Mouse (Mus musculus): ENCODE results near the gene Gm21970. TPM values are rescaled to one million over a fixed set of nuclear protein-coding genes. Genes with fewer than 3 reads are reported as not detected.

Gm21970 gene
- total RNA-seq, 2 experiments from 2014 or later: 0.47 TPM; not detected in 1

DNA sequence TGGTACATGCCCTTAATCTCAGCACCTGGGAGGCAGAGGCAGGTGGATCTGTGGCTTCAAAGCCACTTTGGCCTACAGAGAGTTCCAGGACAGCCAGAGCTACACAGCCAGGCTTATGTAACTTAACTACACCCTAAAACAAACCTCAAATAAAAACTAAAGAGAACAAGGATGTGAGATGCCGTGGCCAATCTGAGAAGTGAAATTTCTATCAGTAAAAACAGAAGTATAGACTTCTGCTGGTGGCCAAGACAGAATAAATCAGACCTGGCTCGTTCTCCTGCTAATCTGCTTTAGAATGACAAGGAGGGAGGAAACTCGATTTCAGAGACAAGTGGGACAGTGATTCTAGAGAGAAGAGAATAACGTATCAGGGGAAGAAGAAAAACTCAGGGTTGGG lies 64.3 kb downstream of the Gm21970 start:
- no peak for DNase-seq
- intact Hi-C loops (cut with DNase I): no loop called here

- DNase-seq: no peak
- intact Hi-C loops (cut with DNase I): no loop called here
Measured at GRCm38 (mm10) chr16:91458301-91458746, 66.8 kb downstream of the Gm21970 start.

DNA sequence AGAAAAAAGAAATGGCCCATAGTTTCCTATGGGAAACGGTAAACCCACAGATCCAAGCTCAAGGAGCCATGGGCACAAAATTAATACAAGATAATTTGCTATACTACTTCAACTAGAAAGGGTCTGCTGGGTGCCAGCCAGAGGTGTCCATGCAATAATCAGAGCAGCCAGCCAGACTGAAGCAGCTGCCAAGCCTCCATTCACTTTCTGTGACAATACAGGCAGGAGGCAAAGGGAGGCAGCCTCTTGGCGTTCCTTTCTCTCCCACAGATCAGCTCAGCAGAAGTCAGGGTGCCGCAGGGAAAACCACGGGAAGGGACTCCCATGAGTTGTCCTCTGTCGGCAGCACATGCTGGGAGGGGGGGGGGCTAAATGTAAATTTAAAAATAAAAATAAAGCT lies 67.5 kb downstream of the Gm21970 start:
- DNase-seq: no peak
- intact Hi-C loops (cut with DNase I): no loop called here

GRCm38 (mm10) chr16:91459396-91459795 lies 67.9 kb downstream of the Gm21970 start:
- no peak for DNase-seq
- intact Hi-C loops (cut with DNase I): no loop called here

DNA sequence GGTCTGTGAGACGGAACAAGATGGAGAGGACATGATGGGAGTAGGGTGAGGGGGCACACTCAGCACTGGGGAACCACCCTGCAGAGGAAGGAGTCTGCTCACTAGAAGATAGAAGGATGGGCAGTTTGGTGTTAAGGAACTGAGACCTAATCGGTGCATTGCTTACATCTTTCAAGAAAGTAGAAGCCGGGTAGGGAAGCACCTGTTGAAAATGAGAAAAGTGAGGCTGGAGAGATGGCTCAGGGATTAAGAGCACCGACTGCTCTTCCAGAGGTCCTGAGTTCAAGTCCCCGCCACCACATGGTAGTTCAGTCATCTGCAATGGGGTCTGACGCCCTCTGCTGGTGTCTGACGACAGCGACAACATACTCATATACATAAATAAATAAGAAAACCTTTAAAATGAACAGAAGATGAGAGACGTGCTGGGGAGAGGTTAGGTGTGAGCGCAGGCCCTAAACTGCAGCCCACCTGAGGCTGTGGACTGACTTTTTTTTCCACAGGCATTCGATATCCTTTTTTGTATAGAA lies 68.4 kb downstream of the Gm21970 start:
- intact Hi-C loops (cut with DNase I): no loop called here

GRCm38 (mm10) chr16:91461066-91461638 lies 69.6 kb downstream of the Gm21970 start:
- intact Hi-C loops (cut with DNase I): no loop called here
- peak in 1 of 2 experiments; percentile 41 for DNase-seq

More for the DNA sequence above, 68.4 kb downstream of the Gm21970 start:
- DNase-seq: no peak

- no peak for DNase-seq
- intact Hi-C loops (cut with DNase I): no loop called here
Measured at GRCm38 (mm10) chr16:91461773-91462181, 70.3 kb downstream of the Gm21970 start.

DNA sequence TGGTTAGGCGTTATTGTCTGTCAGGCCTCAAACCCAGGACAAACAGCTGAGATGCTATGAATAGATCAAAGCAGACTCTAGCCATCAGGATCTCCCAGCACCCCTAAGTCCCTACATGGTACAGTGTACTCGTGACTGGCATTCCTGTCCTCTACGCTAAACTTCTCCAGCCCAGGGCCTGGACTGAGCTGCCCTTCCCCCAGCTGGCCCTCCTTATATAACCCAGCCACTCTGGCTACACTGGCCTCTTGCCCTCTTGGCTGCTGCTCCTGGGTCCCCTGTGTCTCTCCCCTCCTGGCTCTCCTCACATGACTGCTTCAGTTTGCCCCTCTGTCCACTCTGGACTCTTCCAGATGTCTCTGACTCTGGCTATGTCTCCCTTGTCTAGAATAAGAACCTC lies 71.1 kb downstream of the Gm21970 start:
- intact Hi-C loops (cut with DNase I): no loop called here
- peak in 1 of 2 experiments; percentile 42 for DNase-seq

GRCm38 (mm10) chr16:91463400-91463799 lies 71.9 kb downstream of the Gm21970 start:
- DNase-seq: no peak
- intact Hi-C loops (cut with DNase I): no loop called here

DNA sequence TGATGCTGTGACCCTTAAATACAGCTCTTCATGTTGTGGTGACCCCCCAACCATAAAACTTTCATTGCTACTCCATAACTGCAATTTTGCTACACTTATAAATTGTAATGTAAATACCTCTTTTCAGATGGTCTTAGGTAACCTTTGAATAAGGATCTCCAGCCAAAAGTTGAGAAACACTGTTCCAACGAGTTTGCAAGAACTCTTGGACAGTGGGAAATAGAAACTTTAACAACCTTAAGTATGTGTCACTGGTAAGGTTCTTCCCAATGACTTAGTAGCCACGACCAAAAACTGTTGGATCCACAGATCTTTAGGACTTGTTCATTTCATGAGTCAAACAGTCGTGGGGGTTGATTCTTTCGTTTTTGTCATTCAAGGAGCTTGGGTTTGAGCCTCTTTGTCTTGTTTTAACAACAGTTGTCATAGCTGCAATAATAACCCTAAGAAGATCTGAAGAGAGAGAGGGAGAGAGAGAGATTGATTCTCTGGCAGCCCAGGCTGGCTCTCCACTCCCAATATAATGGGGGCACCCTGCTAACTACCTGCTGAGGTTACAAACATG lies 72.4 kb downstream of the Gm21970 start:
- no peak for DNase-seq
- intact Hi-C loops (cut with DNase I): loop anchor here (2.0 kb wide), 2 partner anchors 57 to 183 kb away; partner anchors contain the start of genes Gart, Il10rb and Son

DNA sequence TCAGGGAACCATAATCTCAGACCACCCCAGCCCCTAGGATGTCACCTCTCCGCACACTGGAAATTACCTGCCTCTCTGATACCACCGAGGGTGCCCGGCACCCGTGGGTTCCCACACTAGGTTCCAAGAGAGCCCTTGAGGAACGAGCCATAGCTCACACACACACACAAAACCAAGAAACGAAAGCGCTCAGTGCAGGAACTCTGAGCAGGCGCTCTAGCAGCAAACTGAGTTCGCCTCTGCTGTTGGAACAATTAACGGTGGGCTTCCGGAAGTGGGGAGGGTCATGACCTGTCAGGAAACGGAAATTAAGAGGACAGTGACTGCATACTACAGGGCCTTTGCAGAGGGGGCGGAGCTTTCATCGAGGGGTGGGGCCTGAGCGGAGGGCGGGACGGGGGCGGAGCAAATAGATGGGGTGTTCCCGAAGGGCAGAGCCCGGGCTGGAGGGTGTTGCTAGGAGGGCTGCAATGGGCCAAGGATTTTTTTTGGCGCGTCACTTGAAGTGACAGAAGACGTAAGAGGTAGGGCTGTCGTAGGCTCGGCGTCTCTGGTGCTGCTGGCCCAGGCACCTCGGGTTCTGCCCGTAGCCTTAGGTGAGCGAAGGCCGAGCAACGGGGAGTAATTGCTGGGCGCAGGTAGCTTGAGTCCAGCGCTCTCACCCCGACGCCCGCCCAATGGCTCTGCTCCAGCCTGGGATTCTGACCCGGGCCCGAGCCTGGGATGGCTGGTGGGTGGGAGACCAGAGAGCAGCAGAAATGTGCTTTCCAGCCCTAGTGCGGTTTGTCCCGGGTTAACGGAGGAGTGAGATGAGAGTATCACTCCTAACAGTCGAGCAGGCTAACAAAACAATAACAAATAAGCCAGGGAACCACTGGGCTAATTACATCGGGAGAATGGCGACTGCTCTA lies 73.3 kb downstream of the Gm21970 start:
- intact Hi-C loops (cut with DNase I): loop anchor here (1.0 to 2.0 kb wide), 3 partner anchors 19 to 182 kb away; partner anchors contain the start of genes Gart, Il10rb and Son
- DNase-seq: peak; percentile 85 to 87

DNA sequence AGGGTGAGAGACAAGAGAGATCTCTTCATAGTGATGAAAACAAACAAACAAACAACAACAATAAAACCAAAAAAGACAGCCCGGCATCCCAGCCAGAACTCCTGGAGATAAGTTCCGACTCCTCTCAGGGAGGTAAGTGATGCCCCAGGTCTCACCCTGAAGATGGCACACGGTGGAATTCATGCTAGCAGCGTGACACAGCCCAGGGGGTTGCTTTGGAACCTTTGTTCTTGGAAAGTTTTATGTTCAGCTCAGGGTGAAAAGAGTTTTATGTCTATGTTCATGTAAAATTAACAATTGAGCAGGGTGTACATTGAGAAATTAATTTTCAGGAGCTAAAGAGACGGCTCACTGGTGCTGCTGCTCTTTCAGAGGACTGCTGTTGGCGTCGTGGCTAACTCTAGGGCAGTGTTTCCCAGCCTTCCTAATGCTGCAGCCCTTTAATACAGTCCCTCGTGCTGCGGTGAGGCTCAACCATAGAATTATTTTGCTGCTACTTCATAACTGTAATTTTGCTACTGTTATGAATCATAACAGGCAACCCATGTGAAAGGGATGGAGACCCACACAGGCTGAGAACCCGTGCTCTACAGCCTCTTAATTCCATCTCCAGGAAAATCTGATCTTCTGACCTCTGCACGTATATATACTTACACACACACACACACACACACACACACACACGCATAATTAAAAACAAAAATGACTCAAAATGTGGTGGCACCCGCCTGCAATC lies 74.2 kb downstream of the Gm21970 start:
- intact Hi-C loops (cut with DNase I): loop anchor here (1.0 to 2.0 kb wide), 3 partner anchors 19 to 181 kb away; partner anchors contain the start of genes Gart, Il10rb and Son
- no peak for DNase-seq

DNA sequence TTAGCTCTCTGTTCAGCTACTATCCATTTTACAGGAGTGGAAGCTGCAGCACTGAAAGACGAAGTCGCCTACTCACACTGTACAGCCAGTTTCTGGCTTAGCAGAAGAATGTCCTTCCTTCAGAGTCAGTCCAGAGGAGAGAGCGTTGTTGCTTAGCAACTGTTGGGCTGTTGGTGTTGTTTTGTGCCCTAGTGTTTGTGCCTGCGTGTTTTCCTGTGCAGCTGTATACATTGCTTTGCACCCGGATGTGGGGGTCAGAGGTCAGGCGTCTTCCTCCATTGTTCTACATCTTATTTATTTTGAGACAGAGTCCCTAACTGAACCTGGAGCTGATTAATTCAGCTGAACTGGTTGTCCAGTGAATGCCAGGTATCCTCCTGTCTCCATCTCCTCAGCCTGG lies 75.0 kb downstream of the Gm21970 start:
- no peak for DNase-seq
- intact Hi-C loops (cut with DNase I): no loop called here

Other genes with a start within 250 kb of the Gm21970 start
- gene Olig2, start 166.3 kb upstream of the Gm21970 start, total RNA-seq (2021): not detected
- not detected for gene Olig1, start 121.9 kb upstream of the Gm21970 start, total RNA-seq (2021)
- 10 to 100 TPM; 39.7 to 40.4 TPM for gene Ifnar2, start 18.9 kb upstream of the Gm21970 start, total RNA-seq (2021)
- 100 to 1,000 TPM; 113 to 116 TPM for gene Il10rb, start 14.4 kb downstream of the Gm21970 start, total RNA-seq (2021)
- 10 to 100 TPM; 31.5 to 32.6 TPM for gene Ifnar1, start 93.5 kb downstream of the Gm21970 start, total RNA-seq (2021)
- gene Ifngr2, start 155.4 kb downstream of the Gm21970 start, total RNA-seq (2021): 100 to 1,000 TPM; 128 to 159 TPM
- gene Tmem50b, start 206.1 kb downstream of the Gm21970 start, total RNA-seq (2021): 10 to 100 TPM; 55.0 to 67.6 TPM
- 10 to 100 TPM; 32.3 to 35.8 TPM for gene Dnajc28, start 227.3 kb downstream of the Gm21970 start, total RNA-seq (2021)